Mouse (Mus musculus) bone marrow, adult 2 months (tissue): ENCODE results near the gene Gemin2.

Source experiments
- CTCF ChIP-seq: fragments of 200-500 bp; IDR thresholded peaks from 2 replicates; pipeline ENCODE4 v1.5.1; 2011; ENCODE audit warnings: low read length, control low read depth; ENCODE audit not compliant: control insufficient read depth, insufficient read depth
- POLR2A ChIP-seq: fragments of 200-500 bp; IDR thresholded peaks from 2 replicates; pipeline ENCODE4 v1.6.1; 2011; ENCODE audit warnings: low read depth, mild to moderate bottlenecking, control low read depth, low read length, borderline replicate concordance; ENCODE audit not compliant: control insufficient read depth

DNA sequence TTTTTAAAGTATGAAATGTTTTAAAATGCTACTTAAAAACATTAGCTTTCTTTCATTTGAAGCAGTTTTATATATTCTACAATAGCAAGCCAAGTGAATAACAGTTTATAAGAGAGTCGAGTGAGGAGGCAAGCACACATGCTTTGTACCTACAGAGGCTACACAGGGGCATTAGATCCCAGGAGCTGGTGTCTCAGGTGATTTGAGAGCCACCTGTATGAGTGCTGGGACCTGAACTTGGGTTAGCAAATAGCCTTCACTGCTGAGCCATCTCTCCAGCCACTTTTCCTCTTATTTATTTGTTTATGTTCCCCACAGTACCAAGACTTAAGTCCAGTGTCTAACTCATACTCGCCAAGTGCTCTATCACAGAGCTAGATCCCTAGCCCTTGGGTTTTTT is 6.7 kb downstream of the Gemin2 start:
- TF ChIP-seq POLR2A (no peak), CTCF (no peak)
